Mouse (Mus musculus) kidney, adult 11 months (tissue): ENCODE results near the gene Rtp4.

Source experiments
- DNase-seq: peaks from one replicate; pipeline ENCODE4 v3.0.0; 2022

Rtp4 gene

GRCm38 (mm10) chr16:23515766-23516165 is 4.3 kb upstream of the Rtp4 start:
- peak; percentile 65 for DNase-seq

- no peak for DNase-seq
Observed at GRCm38 (mm10) chr16:23516606-23517005, 3.5 kb upstream of the Rtp4 start.

GRCm38 (mm10) chr16:23517230-23517629 is 2.9 kb upstream of the Rtp4 start:
- DNase-seq = no peak

DNA sequence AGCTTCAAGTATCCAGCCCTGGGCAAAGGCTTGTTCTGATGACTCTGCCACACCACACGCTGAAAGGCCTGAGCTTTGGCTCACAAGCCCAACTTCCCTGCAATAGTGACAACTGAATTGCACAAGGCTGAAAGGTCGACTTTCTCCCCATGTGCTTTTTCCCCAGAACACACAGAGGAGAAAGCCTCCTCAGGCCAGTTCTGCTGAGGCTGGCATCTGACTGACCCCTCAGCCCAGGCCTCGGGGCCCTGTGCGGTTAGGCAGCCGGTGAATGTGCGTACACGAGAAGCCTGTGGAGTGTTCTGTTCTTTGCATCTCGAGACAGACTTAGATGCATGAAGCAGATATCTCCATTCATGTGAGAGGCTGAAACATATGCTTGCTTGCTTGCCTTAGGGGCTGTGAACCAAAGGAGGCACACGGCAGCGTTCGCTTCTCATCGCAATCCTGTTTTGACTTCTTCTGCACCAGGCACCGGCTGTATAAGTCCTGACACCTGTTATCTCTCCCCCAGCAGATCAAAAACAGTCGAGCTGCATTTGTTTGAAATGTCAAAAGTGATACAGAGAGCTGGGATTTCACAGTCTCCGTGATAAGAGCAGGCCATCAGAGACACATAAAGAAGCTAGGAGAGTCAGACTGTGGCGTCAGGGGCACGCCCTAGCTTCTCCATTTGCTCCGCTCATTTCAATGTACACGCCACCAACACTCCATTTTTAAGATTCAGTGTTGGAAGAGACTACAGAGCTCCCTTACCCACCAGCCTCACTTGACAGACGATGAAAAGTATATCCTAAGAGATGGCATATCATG is 2.1 kb upstream of the Rtp4 start:
- peak; percentile 18 for DNase-seq

GRCm38 (mm10) chr16:23518567-23519369 is 1.3 kb upstream of the Rtp4 start:
- DNase-seq = no peak

DNA sequence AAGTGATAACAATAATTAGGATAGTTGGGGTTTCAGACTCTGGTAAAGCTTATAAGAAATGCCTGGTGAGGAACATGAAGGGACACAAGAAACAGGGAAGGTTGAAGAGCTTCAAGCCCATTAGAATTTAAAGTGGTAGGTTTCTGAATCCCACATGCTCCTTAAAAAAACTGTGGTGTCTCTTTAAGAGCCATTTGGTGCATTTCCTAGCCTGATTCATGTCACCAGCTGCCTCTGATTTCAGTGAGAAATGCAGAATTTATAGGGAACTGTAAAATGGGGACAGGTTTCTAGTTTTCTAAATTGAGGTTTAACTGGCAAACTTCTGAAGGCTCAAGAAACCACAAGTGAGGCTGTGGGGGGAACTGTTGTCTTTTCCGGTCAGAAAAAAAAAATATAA is 320 bp upstream of the Rtp4 start:
- DNase-seq = no peak

- no peak for DNase-seq
Observed at GRCm38 (mm10) chr16:23521092-23521491, 1.0 kb downstream of the Rtp4 start.

- no peak for DNase-seq
Observed at GRCm38 (mm10) chr16:23522081-23522480, 2.0 kb downstream of the Rtp4 start.

- DNase-seq = no peak
Observed at GRCm38 (mm10) chr16:23529186-23529585, 9.1 kb downstream of the Rtp4 start.

DNA sequence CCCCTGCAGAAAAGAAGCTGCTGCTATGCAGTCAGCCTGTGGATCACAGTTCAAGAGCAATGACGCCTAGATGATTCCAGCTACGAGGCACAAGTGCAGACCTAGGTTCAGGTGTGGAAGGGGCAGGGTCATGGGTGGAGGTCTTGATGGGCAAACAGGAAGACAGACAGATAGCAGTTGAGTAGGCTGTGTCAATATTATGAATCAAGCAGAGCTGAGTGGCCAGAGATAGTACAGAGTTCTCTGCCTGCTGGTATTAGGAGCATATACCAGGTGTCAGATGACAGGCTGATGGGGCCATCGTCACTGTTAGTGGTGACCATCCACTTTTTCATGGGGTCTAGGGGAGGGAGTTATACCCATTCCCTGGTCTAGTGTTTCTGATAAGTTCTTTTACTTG is 13.6 kb downstream of the Rtp4 start:
- DNase-seq = no peak

GRCm38 (mm10) chr16:23541046-23541445 is 21.0 kb downstream of the Rtp4 start:
- no peak for DNase-seq

DNA sequence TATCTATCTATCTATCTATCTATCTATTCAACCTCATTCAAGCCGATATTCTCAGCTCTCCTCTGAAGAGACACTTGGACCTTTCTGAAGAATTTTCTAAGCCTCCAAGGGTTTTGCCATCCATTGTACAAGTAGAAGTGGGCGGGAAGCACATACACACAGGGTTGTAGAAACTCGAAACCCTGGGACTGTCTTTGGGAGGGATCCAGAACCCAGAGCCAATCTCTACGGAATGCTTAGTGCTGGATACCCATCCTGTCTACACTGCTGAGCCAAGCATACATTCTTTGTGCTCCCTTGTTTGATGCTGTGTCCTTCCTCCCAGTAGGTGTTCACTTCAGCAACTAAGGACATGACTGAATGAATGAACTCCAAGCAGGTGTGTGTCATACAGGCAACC is 22.8 kb downstream of the Rtp4 start:
- DNase-seq = no peak

- no peak for DNase-seq
Observed at GRCm38 (mm10) chr16:23544361-23544760, 24.3 kb downstream of the Rtp4 start.

- DNase-seq = no peak
Observed at GRCm38 (mm10) chr16:23547783-23548182, 27.7 kb downstream of the Rtp4 start.

- DNase-seq = peak; percentile 22
Observed at GRCm38 (mm10) chr16:23550346-23550980, 30.4 kb downstream of the Rtp4 start.

DNA sequence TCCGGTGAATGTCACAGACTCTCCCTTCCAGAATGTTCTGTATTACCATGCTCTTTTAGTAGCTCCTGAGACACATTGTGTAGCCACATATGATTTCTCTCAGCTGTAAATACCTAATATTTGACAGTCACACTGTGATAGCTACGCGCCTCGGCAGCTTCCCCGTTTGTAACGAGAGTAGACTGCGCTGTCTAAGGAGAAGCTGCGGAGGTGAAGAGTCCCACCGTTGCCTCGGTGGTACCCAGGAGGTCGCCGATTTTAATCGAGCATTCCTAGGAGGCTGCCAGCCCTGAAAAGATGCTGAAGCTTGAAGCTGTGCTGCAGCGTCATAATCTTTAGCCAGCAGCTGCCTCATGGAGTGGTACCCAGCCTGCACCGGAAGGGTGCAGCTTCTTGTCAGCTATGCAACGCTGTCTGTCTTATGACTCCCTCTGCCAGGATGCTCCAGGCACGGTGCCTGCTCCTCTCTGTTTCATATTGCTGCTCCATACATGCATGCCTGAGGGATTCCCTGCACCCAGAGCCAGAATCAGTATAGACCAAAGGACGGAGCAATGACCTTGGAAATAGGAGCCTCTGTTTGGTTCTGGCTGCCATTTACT is 31.0 kb downstream of the Rtp4 start:
- DNase-seq = no peak

- no peak for DNase-seq
Observed at GRCm38 (mm10) chr16:23554673-23555072, 34.6 kb downstream of the Rtp4 start.

- no peak for DNase-seq
Observed at GRCm38 (mm10) chr16:23557195-23557594, 37.1 kb downstream of the Rtp4 start.

GRCm38 (mm10) chr16:23557669-23558068 is 37.6 kb downstream of the Rtp4 start:
- no peak for DNase-seq

DNA sequence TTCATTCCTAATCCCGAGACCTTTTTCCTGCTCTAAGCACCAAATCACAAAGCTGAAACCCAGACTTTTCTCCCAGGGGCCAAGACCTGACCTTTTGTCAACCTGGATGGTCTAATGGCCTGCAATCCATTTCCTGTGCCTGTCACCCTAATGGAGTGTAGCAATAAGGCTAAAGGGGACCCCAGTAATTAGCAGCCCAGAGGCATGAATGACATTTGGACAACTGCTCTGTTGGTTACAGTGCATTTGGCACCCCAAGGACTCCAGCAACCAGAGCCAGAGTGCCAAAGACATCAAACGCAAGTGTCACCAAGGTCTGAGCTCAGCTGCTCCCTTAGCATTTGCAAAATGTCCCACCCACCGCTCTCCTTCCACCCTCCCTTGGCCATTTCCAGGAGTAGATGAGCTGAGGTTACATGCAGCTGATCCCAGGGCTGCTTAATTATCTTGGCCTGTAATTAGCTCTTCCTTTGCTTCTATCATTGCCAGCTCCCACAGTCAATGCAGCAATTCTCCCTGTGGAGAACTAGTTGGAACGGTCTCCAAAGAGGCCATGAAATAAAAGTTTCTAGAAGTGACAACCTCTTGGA is 48.4 kb downstream of the Rtp4 start:
- DNase-seq = no peak

- DNase-seq = no peak
Observed at GRCm38 (mm10) chr16:23574561-23574960, 54.5 kb downstream of the Rtp4 start.

DNA sequence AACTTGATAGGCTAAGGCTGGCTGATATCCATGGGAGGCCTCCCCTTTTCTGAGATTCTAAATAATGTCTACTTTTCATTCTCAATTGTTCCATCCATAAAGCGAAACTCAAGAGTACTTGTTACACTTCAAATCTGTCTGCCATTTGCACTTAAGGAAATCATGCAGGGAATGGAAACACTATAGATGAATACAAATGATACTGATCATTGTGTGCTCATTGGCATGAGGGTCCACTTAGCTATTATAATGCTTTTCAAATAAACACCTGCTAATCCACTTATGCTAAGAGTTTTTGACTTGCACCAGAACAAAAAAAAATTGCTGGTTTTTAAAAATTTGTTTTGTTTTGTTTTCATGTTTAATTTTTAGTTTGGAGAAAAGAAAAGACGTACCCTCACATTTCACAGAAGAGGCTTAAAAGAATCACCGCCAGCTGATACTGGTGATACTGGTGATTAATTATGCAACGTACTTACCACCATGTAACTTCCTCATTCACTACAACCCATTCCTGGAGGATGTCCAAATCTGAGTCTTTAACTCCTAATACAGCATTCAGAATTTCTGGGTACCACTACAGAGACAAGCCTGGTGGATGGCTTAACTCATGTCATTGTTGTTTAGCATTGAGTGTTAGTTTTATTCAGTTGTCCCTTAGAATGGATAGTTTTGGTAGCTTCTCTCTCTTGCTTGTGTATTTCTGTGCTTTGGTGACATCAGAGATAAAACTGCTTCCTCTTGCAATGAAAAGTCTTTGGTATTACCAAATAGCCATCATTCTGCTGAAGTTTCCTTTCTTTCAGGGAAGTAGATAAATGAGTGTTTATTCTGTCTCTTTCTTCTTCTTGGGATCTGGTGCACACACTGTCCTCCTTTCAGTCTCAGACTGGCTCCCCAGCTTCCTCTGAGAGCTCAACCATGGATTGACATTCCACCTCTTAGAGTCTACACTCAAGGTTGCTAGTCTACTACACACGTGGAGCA is 71.3 kb downstream of the Rtp4 start:
- no peak for DNase-seq
